Mouse (Mus musculus) megakaryocyte-erythroid progenitor cell, adult 5-6 weeks (primary cell): ENCODE measurements around the gene Gm49321. TPM values are rescaled to one million over a fixed set of nuclear protein-coding genes. Genes with fewer than 3 reads are reported as not detected.
A peak's percentile ranks its signal among the peaks of the same experiment; 100 is the strongest.

Experiments
- ATAC-seq: replicated peaks from 2 replicates; pipeline ENCODE4 v1.8.0; 2016; ENCODE audit warnings: mild to moderate bottlenecking, inconsistent platforms; ENCODE audit not compliant: severe bottlenecking, poor library complexity, low FRiP score, low TSS enrichment
- total RNA-seq, 2 experiments: library from RNA; stranded (forward) in 1 of 2; stranded (reverse) in 1 of 2; fragments of 200-1000, 215-1000 nt in 1 of 2; fragments of >200 nt in 1 of 2; fragmentation: Nextera tagmentation in 1 of 2; gene quantifications; 2 replicates each; pipeline ENCODE4 v1.2.3; 2014 to 2017

Gm49321 gene
- total RNA-seq, 2 experiments from 2014 or later: not detected

GRCm38 (mm10) chr12:73934528-73934927 lies 2.9 kb upstream of the Gm49321 start:
- no peak for ATAC-seq

GRCm38 (mm10) chr12:73939542-73939941 lies 2.1 kb downstream of the Gm49321 start:
- no peak for ATAC-seq

DNA sequence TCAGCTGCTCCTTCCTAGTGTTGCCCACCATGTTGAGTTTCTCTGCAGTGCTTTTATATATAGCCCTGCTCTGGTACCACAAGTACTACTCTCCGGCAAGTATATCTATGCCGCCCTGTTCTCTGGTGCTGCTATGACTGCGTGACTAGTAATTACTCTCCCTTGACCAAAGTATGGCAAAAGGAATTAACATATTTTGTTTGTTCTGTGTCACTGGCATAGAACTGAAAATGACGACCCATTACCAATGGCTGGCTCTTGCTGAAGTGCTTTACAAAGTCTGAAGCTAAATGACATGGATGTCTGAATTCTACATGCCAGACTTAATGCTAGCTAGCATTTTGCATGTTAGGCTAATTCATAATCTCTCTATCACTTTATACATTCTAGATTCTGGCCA lies 11.0 kb downstream of the Gm49321 start:
- ATAC-seq: no peak

GRCm38 (mm10) chr12:73949318-73950058 lies 12.0 kb downstream of the Gm49321 start:
- ATAC-seq: peak; percentile 66

DNA sequence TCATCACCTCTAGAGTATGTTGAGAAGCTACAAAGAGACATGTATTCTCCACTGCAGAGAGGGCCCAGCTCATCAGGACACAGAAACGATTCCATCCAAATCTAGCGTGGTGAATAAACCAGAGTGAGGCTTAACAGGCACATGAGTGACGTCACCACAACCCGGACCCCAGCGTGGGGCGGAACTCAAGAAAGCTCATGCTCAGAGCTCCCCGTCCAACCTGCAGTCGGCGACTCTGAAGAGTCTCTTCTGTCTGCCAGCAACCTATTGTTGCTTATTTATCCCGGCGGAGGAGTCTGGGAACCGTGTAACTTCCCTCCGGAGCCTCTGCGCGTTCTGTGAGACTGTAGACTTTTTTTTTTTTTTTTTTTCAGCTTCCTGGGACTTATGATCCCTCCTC lies 15.4 kb downstream of the Gm49321 start:
- peak; percentile 51; the same call in 1 of the 2 replicates for ATAC-seq

DNA sequence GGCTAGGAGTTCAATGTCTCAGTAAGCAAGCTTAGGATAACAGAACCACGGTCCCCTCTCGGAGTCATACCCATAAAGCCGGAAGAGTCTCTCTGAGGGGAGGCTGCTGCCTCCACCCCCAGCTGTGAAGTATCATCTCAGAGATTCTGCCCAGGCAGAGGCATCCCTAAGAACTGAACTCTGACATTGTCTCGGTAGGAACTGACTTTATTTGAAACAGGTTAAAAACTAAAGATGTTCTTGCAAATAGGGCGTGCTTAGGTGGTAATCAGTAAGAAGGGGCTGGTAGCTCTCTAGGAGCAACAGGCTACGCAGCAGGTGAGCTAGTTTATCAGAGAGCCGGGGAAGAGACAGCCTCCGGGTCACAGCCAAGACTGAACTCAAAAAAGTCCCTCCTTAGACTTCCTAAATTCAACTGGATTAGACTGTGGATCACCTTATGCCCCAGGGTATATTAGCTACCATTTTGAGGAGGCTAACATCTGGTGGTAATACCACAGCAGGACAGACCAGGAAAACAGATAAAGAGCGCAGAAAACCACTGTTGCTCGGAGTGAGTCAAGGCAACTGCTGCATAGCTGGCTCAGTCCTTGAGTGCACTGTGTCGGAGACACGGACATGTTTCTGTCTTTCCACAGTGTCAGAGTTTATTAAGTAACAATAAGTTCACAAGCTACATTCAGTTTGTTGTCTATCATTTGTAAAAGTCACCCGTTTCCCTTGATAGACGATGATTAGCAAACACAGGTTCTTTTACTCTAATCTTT lies 16.1 kb downstream of the Gm49321 start:
- ATAC-seq: peak; percentile 83

DNA sequence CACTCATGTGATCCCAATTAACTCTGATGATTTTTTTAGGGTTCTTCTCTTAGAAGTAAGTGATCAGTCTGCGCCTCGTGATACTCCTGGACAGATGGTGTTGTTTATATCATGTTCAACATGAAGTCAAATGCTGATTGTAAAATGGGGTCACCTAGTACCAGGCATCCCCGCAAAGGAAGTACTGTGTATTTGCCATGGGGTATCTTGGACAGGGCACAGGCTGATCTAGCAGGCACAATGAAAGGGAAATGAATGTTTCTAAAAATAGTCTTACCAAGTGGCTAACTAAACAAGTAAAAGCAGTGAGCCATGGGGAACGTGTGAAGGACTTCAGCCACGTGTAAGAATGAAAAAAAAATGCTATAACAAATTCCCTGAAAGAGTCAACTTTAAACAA lies 17.3 kb downstream of the Gm49321 start:
- ATAC-seq: no peak

DNA sequence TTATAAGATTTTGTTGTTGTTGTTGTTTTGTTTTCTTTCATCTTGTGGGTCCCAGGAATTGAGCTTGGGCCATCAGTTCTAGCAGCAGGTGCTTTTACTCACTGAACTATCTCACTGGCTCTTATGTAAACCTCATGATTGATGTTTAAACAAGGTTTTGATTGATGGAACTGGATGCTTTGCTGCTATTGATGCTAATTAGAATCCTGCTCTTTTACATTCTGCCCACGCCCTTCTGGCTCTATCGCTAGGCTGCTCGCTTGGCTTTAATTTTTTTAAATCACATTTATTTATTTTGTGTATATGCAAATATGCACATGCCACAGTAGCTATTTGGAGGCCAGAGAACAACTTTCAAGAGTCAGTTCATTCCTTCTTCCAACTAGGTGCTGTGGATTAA lies 20.2 kb downstream of the Gm49321 start:
- ATAC-seq: no peak

GRCm38 (mm10) chr12:73958830-73959229 lies 21.4 kb downstream of the Gm49321 start:
- ATAC-seq: no peak

- peak; percentile 99 for ATAC-seq
Observed at GRCm38 (mm10) chr12:73964291-73965281, 27.1 kb downstream of the Gm49321 start, which contains the start of gene Snapc1. TSS of gene Snapc1 (plus strand) at chr12:73964481.

DNA sequence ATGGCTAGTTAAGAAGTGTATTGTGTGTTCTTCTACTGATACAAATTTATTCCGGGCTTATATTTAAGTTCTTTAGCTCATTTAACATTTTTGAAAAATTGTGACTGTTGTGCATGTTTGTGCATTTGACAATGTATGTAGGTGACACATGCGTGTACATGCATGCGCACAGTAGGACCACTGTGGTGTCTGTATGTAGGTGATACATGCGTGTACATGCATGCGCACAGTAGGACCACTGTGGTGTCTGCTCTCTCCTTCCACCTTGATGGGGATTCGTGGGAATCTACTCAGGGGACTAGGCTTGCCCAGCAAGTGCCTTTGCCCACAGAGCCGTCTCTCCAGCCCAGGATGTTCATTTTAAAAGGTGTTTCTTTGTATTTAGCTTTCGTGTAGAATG lies 31.7 kb downstream of the Gm49321 start:
- ATAC-seq: no peak

DNA sequence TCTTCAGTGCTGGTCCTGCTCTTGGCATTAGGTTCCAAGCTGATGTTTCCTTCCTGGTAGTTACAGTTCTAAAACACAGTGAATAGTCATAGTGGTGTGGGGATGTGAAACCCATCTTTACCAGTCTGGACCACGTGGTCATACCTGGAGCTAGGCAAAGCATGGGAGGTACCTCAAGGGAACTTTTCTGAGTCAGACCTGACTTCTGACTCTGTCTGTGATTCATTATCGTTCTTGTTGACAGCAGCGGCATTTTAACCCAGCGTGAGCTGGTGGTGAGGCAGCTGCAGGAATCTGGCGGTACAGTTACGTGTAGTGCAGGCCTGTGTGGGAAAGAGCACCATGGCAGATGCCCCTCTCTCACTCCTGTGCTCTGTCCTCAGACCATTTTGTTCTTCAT lies 37.1 kb downstream of the Gm49321 start:
- ATAC-seq: no peak

DNA sequence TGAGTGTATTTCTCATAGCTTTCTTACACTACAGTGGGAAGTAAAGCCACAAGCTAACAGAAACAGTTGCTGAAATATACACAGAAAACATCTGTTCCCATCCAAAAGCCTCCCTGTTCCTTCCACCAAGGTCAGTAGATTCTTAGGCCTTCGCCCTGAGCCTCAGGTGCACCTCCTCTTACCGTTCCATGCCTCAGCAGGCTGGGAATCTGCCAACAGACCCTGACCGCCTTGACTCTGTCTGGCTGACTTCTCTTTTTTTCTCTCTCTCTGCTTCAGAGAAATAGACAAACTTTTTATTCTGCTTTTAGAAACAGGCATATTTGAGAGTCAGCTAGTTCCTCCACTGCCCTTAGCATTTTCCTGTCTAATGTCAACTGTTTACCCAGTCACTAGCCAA lies 40.7 kb downstream of the Gm49321 start:
- no peak for ATAC-seq

GRCm38 (mm10) chr12:73979667-73980066 lies 42.2 kb downstream of the Gm49321 start:
- ATAC-seq: no peak

DNA sequence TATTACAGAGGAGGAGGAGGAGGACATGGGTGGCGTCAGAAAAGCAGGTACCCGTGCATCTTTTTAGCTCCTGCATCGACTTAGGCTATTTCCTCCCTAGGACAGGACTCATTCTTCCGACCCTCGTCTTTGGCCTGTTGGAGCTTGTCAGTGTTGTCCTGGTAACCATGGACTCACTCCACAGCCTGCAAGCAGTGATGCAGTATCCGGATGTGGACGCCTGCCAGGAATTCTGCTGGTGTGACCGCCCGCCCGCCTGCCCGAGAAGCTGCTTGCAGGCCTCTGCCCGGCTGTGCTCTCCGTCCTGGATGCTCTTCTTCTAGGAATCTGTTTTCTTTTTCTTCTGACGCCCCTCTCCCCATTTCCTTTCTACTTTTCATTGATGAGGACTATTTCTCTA lies 45.1 kb downstream of the Gm49321 start:
- no peak for ATAC-seq

- ATAC-seq: no peak
Observed at GRCm38 (mm10) chr12:73986299-73986698, 48.8 kb downstream of the Gm49321 start.

- ATAC-seq: no peak
Observed at GRCm38 (mm10) chr12:73988393-73989008, 51.0 kb downstream of the Gm49321 start.

GRCm38 (mm10) chr12:73989594-73989993 lies 52.1 kb downstream of the Gm49321 start:
- ATAC-seq: peak; percentile 90

DNA sequence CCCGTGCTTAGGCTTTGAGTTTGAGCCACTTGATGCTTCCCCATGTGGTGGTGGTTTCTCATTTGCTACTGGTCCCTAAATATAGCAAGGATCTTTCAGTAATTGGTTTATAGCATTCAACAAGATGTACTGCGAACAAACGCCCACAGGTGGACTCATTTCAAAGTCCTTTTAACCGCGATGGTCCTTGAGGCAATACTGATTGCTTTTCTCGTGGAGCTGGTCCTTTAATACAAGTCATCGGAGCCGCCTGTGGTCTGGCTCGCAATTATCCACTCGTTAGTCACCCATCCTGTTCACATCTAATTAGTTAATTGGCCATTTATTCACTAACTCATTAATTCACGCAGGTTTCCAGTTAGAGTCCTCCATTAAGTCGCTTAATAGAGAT lies 59.4 kb downstream of the Gm49321 start:
- no peak for ATAC-seq
